Mouse (Mus musculus) liver, embryonic 16.5 days (tissue): Measurements from ENCODE around the gene Olfr97. TPM values are rescaled to one million over a fixed set of nuclear protein-coding genes. Genes with fewer than 3 reads are reported as not detected.
A peak's percentile ranks its signal among the peaks of the same experiment; 100 is the strongest.

Source experiments
- ATAC-seq: fragments of 200-750 bp; cut with Nextera tagmentation; 2 replicates; pipeline ENCODE4 v1.8.0; 2017; ENCODE audit warnings: low read depth, mild to moderate bottlenecking, moderate number of reproducible peaks, moderate library complexity
- H3K27ac ChIP-seq: fragments of 300-500 bp; sonication (generic); 2 replicates; pipeline ENCODE4 v1.5.1; 2014; ENCODE audit warnings: mild to moderate bottlenecking, low read length
- H3K27me3 ChIP-seq: fragments of 300-500 bp; sonication (generic); 2 replicates; pipeline ENCODE4 v1.6.1; 2014; ENCODE audit warnings: low read depth, low read length, mixed read lengths; ENCODE audit not compliant: control insufficient read depth, insufficient read depth
- H3K36me3 ChIP-seq: fragments of 300-500 bp; sonication (generic); 2 replicates; pipeline ENCODE4 v1.6.1; 2014; ENCODE audit warnings: mild to moderate bottlenecking; ENCODE audit not compliant: control insufficient read depth, insufficient read depth
- H3K4me1 ChIP-seq: fragments of 300-500 bp; sonication (generic); 2 replicates; pipeline ENCODE4 v1.6.1; 2014; ENCODE audit warnings: low read depth, low read length, mixed read lengths; ENCODE audit not compliant: control insufficient read depth
- H3K4me2 ChIP-seq: fragments of 300-500 bp; sonication (generic); 2 replicates; pipeline ENCODE4 v1.6.1; 2014; ENCODE audit warnings: low read depth, low read length, mixed read lengths
- H3K4me3 ChIP-seq: fragments of 300-500 bp; sonication (generic); 2 replicates; pipeline ENCODE4 v1.5.1; 2014; ENCODE audit warnings: low read depth, mild to moderate bottlenecking, low read length
- H3K9ac ChIP-seq: fragments of 300-500 bp; sonication (generic); 2 replicates; pipeline ENCODE4 v1.6.1; 2014; ENCODE audit warnings: low read depth, low read length
- H3K9me3 ChIP-seq: fragments of 300-500 bp; sonication (generic); replicated peaks from 2 replicates; pipeline ENCODE4 v1.6.1; 2016; ENCODE audit warnings: low read length; ENCODE audit not compliant: control insufficient read depth
- WGBS: fragments of 180-500 bp; shearing (Covaris S2); extraction: QIAGEN DNeasy Blood & Tissue Kit; methylation state at CpG from one replicate; pipeline ENCODE4 v1.1.7; 2014; ENCODE audit not compliant: insufficient replicate concordance; 5-methylcytosine and 5-hydroxymethylcytosine counted together
- polyA plus RNA-seq: library from polyadenylated mRNA; unstranded; fragments of >200 nt; fragmentation: Nextera tagmentation; extraction: Ambion mirVana; gene quantifications from 2 replicates; pipeline ENCODE4 v1.2.1, GENCODE M21; 2015

Olfr97 gene
- polyA plus RNA-seq, 1 experiment from 2014 or later = not detected

DNA sequence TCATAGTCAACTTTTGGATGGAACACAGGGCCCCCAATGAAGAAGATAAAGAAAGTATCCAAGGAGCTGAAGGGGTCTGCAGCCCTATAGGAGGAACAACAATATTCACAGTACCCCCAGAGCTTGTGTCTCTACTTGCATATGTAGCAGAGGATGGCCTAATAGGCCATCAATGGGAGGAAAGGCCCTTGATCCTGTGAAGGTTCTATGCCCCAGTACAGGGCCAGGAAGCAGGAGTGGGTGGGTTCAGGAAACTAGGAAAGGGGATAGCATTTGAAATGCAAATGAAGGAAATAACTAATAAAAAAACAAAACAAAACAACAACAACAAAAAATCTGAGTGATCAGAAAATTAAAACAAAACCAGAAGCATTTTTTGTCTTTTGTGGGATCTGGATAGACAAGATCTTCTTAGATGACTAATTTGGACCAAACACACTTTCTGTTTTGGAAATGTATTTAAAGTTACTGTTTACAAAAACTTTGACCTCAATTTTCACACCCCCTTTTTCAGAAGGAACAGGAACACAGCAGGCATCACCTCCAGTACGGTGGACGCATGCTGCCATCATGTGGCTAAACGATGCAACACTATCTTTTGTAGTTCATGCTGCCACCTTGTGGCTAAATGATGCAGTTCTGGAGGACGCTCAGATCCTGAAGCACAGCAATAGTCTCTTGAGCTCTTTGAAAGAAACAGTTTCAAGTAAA, 33.8 kb downstream of the Olfr97 start:
- no peaks in the 10 kb centered on the region for H3K9me3 ChIP-seq
- 1% methylated on average over 4 of the region's 4 CpGs for WGBS
- no peak overlapping the region for H3K4me2 ChIP-seq
- H3K4me3 ChIP-seq = no peak overlapping the region
- H3K36me3 ChIP-seq = no peaks in the 10 kb centered on the region
- peak; percentile 51 for ATAC-seq
- no peak overlapping the region for H3K27ac ChIP-seq
- no peaks in the 10 kb centered on the region; the same call in 1 of the 2 replicates for H3K27me3 ChIP-seq
- no peaks in the 10 kb centered on the region for H3K4me1 ChIP-seq
- H3K9ac ChIP-seq = no peak overlapping the region

GRCm38 (mm10) chr17:37200894-37201293, 36.2 kb downstream of the Olfr97 start, which contains the start of gene Olfr94:
Olfr94 (minus strand) TSS chr17:37200994.
- no peak for ATAC-seq
- peaks cover 21% of the 10 kb centered on the region for H3K27me3 ChIP-seq
- no peak within 1 kb of the TSS for H3K4me3 ChIP-seq
- H3K4me2 ChIP-seq = no peak within 1 kb of the TSS
- H3K36me3 ChIP-seq = no peaks in the 10 kb centered on the region
- H3K27ac ChIP-seq = no peak within 1 kb of the TSS
- 54% methylated on average over 2 of the region's 2 CpGs for WGBS
- H3K4me1 ChIP-seq = no peaks in the 10 kb centered on the region
- H3K9me3 ChIP-seq = no peaks in the 10 kb centered on the region
- no peak within 1 kb of the TSS for H3K9ac ChIP-seq

GRCm38 (mm10) chr17:37196845-37197724, 40.0 kb downstream of the Olfr97 start:
- 0 out of 2 replicates have a peak, but pooled peaks have one; percentile 9 for ATAC-seq
- no peaks in the 10 kb centered on the region for H3K9me3 ChIP-seq
- H3K27ac ChIP-seq = no peak overlapping the region
- H3K4me3 ChIP-seq = peak overlapping the region; percentile 30
- peaks cover 21% of the 10 kb centered on the region for H3K27me3 ChIP-seq
- H3K4me1 ChIP-seq = no peaks in the 10 kb centered on the region
- H3K4me2 ChIP-seq = peak overlapping the region; percentile 39
- 1% methylated on average over 75 of the region's 77 CpGs for WGBS
- H3K9ac ChIP-seq = no peak overlapping the region
- no peaks in the 10 kb centered on the region for H3K36me3 ChIP-seq

GRCm38 (mm10) chr17:37194782-37195181, 42.3 kb downstream of the Olfr97 start:
- Histone ChIP-seq H3K27ac (no peak overlapping the region), H3K27me3 (peaks cover 21% of the 10 kb centered on the region), H3K4me1 (no peaks in the 10 kb centered on the region), H3K4me2 (no peak overlapping the region), H3K9ac (no peak overlapping the region), H3K9me3 (no peaks in the 10 kb centered on the region), H3K4me3 (no peak overlapping the region), H3K36me3 (no peaks in the 10 kb centered on the region)
- no peak for ATAC-seq
- WGBS = 68% methylated on average over 5 of the region's 5 CpGs

DNA sequence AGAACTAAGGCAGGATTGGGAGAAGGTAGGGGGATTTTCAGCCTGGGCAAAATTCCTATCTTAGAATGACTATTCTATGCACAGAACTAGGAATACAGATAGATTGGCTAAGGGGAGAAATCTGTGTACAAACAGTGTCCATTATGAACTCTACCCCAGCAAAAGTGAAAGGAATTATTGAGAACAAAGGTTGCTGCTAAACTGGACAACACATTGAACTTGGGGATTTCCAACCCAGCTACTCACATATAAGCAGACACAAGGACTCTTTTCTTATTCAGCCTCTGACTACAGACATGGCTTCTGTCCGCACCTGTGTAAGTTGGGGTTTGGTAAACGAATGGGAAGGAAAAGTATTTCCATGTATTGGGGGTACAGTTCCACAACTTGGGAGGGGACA, 43.5 kb downstream of the Olfr97 start, which contains the start of gene Ubd:
Ubd (plus strand) TSS at position 237 of the 400 bp plus-strand sequence.
- Histone ChIP-seq H3K4me2 (no peak within 1 kb of the TSS), H3K9ac (no peak within 1 kb of the TSS), H3K4me3 (no peak within 1 kb of the TSS), H3K4me1 (no peaks in the 10 kb centered on the region), H3K36me3 (no peaks in the 10 kb centered on the region), H3K27me3 (peaks cover 21% of the 10 kb centered on the region), H3K9me3 (no peaks in the 10 kb centered on the region), H3K27ac (no peak within 1 kb of the TSS)
- ATAC-seq = no peak
- 55% methylated on average over 2 of the region's 2 CpGs for WGBS

DNA sequence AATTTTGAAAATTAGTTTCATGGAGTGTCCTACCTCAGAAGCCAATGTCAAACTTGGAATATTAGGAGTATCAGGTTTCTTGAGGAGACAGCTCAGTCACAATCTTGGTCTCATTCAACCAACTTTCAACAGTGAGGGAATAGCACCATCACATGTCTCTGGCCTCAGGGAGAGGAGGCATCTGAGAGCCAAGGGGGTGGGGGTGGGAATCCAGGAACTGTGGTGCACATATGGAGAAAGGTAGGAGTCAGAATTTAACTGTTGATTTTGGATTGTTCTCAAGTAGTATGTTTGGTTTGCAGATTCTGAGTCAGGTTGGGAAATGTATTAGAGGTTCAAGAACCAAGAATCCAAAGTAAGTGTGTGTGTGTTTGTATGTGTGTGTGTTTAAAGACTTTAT, 44.1 kb downstream of the Olfr97 start:
- no peak for ATAC-seq
- H3K4me3 ChIP-seq = no peak overlapping the region

DNA sequence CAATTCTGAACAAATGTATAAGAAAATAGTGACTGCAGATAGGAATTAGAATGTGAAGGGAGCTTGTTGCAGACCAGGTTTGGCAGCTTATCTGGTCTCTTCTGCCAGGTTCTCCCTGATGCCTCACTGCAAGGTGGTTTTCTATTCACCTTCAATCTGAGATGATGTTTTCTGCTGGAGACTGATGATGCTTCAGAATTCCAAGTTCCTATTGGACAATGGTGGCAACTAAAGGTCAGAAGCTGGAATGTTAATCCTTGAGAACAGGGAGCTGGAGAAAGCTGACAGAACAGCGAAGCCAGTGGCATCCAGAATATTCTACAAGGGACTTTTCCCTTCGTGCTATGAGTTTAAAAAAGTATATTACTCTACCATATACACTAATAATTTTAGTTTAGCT, 46.4 kb downstream of the Olfr97 start:
- H3K4me3 ChIP-seq = no peak overlapping the region
- H3K9me3 ChIP-seq = no peaks in the 10 kb centered on the region
- H3K27ac ChIP-seq = no peak overlapping the region
- H3K27me3 ChIP-seq = no peaks in the 10 kb centered on the region
- no peak overlapping the region for H3K9ac ChIP-seq
- no peak for ATAC-seq
- no peak overlapping the region for H3K4me2 ChIP-seq
- H3K4me1 ChIP-seq = no peaks in the 10 kb centered on the region
- WGBS = 40% methylated on average over 2 of the region's 2 CpGs
- no peaks in the 10 kb centered on the region for H3K36me3 ChIP-seq

More for the DNA sequence above, 44.1 kb downstream of the Olfr97 start:
- Histone ChIP-seq H3K4me2 (no peak overlapping the region), H3K4me1 (no peaks in the 10 kb centered on the region), H3K36me3 (no peaks in the 10 kb centered on the region), H3K27ac (no peak overlapping the region), H3K9ac (no peak overlapping the region), H3K27me3 (peaks cover 20% of the 10 kb centered on the region), H3K9me3 (no peaks in the 10 kb centered on the region)

GRCm38 (mm10) chr17:37185474-37185873, 51.7 kb downstream of the Olfr97 start:
- 20% methylated on average over 6 of the region's 6 CpGs for WGBS
- no peak for ATAC-seq
- no peak overlapping the region for H3K9ac ChIP-seq

More at GRCm38 (mm10) chr17:37185474-37185873, 51.7 kb downstream of the Olfr97 start:
- no peaks in the 10 kb centered on the region for H3K4me1 ChIP-seq
- H3K4me3 ChIP-seq = no peak overlapping the region
- H3K36me3 ChIP-seq = no peaks in the 10 kb centered on the region
- H3K27me3 ChIP-seq = no peaks in the 10 kb centered on the region
- H3K4me2 ChIP-seq = no peak overlapping the region
- no peak overlapping the region for H3K27ac ChIP-seq
- no peaks in the 10 kb centered on the region for H3K9me3 ChIP-seq
